8 mouse cellular contexts compared by ENCODE assay signal in the genomic region with DNA sequence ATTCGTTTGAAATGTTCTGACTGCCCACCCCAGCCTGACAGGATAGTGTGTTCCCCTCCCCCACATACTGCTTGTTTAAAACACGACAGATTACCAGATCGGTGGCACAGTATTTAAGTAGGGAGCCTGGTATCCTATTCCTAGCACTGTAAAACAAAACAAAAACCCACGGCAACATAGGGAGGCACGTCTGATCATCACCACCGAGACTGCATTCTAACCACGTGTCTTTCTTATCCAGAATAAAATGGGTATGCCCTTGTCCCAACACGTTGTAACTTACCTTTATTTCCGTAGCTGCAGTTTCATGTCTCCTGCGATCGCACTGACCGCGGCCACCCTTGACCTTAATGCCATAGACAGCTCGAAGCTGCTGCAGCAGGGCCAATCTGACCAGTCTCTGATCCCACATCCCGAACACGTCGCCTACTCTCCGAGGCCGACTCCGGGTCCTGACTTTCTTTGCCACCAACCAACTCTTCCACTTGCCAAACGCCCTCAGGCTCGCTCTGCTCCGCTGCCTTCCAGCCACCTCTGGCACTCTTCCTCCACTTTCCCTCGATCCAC. TPM values are rescaled to one million over a fixed set of nuclear protein-coding genes. Genes with fewer than 3 reads are reported as not detected.
DNase-seq lines count a peak whose midpoint lies in the region; ATAC-seq and TF ChIP-seq lines count a peak whose summit lies in the region.

No protein-coding gene starts in this region.

- H3K4me3 ChIP-seq in neural tube, embryonic 11.5 days (ENCODE audit: low read depth, low read length): peak overlapping the region; percentile 79
- peak overlapping the region; percentile 75 for H3K4me3 ChIP-seq in heart, postnatal 0 days (ENCODE audit: low read depth, low read length)
- H3K4me3 ChIP-seq in liver, embryonic 13.5 days (replicated peaks): peak overlapping the region; percentile 95
- peak overlapping the region; percentile 85 for H3K4me3 ChIP-seq in stomach, embryonic 16.5 days (replicated peaks; ENCODE audit: low read length)

- no peaks in the 10 kb centered on the region for H3K36me3 ChIP-seq in neural tube, embryonic 11.5 days (ENCODE audit: control insufficient read depth, insufficient read depth, low read length)
- H3K36me3 ChIP-seq in heart, postnatal 0 days (replicated peaks; ENCODE audit: control insufficient read depth, insufficient read depth, low read length): peaks cover 19% of the 10 kb centered on the region
- peaks cover 31% of the 10 kb centered on the region for H3K36me3 ChIP-seq in liver, embryonic 13.5 days
- 0 out of 2 replicates have a peak, but pooled peaks cover 8% of the 10 kb centered on the region for H3K36me3 ChIP-seq in stomach, embryonic 16.5 days (ENCODE audit: control insufficient read depth, insufficient read depth, low read length)

- TF ChIP-seq CTCF in heart, postnatal 0 days (IDR thresholded peaks at IDR 0.05; ENCODE audit: low read depth): no peak

- H3K9me3 ChIP-seq in neural tube, embryonic 11.5 days (ENCODE audit: control insufficient read depth, low read length): no peaks in the 10 kb centered on the region
- H3K9me3 ChIP-seq in heart, postnatal 0 days (replicated peaks; ENCODE audit: control insufficient read depth, low read length): no peaks in the 10 kb centered on the region
- no peaks in the 10 kb centered on the region for H3K9me3 ChIP-seq in liver, embryonic 13.5 days (replicated peaks)
- no peaks in the 10 kb centered on the region for H3K9me3 ChIP-seq in stomach, embryonic 16.5 days (replicated peaks; ENCODE audit: control insufficient read depth, low read length)

- H3K27me3 ChIP-seq in neural tube, embryonic 11.5 days (ENCODE audit: control insufficient read depth, insufficient read depth, low read length): no peaks in the 10 kb centered on the region
- H3K27me3 ChIP-seq in heart, postnatal 0 days (ENCODE audit: control insufficient read depth, insufficient read depth, low read length): no peaks in the 10 kb centered on the region
- no peaks in the 10 kb centered on the region for H3K27me3 ChIP-seq in liver, embryonic 13.5 days
- H3K27me3 ChIP-seq in stomach, embryonic 16.5 days (ENCODE audit: control insufficient read depth, insufficient read depth, low read length): no peaks in the 10 kb centered on the region

- TF ChIP-seq EP300 in heart, postnatal 0 days (IDR thresholded peaks at IDR 0.05; ENCODE audit: low read depth): no peak

- WGBS in neural tube, embryonic 11.5 days: under 1% methylated on average over 24 of the region's 24 CpGs
- WGBS in heart, postnatal 0 days: under 1% methylated on average over 24 of the region's 24 CpGs
- 0% methylated on average over 24 of the region's 24 CpGs for WGBS in liver, embryonic 13.5 days (ENCODE audit: insufficient replicate concordance)
- under 1% methylated on average over 24 of the region's 24 CpGs for WGBS in stomach, embryonic 16.5 days

- peak; percentile 13 to 20 for DNase-seq in adrenal gland, adult 18-20 months (ENCODE audit: low spot score in 2 of 2)
- no peak for DNase-seq in adrenal gland, adult (ENCODE audit: inconsistent age in 2 of 2, low spot score in 1 of 2)
- no peak for DNase-seq in neural tube, embryonic 11.5 days (ENCODE audit: low spot score)
- no peak for DNase-seq in neural tube, embryonic 10.5 days (ENCODE audit: extremely low spot score, low spot score)
- DNase-seq in heart, postnatal 0 days (ENCODE audit: low spot score): no peak
- DNase-seq in liver, embryonic 13.5 days: no peak

- H3K27ac ChIP-seq in neural tube, embryonic 11.5 days (ENCODE audit: low read depth, low read length): no peak overlapping the region
- peak overlapping the region; percentile 84 for H3K27ac ChIP-seq in heart, postnatal 0 days (ENCODE audit: low read depth)
- peak overlapping the region; percentile 93 for H3K27ac ChIP-seq in liver, embryonic 13.5 days
- peak overlapping the region; percentile 68 for H3K27ac ChIP-seq in stomach, embryonic 16.5 days (ENCODE audit: low read length)

- H3K4me1 ChIP-seq in neural tube, embryonic 11.5 days (ENCODE audit: control insufficient read depth, insufficient read depth, low read length): peaks cover 16% of the 10 kb centered on the region
- H3K4me1 ChIP-seq in heart, postnatal 0 days (ENCODE audit: control insufficient read depth, insufficient read depth): peaks cover 10% of the 10 kb centered on the region
- H3K4me1 ChIP-seq in liver, embryonic 13.5 days (replicated peaks): peaks cover 25% of the 10 kb centered on the region
- H3K4me1 ChIP-seq in stomach, embryonic 16.5 days (ENCODE audit: control insufficient read depth, insufficient read depth, low read length): peaks cover 30% of the 10 kb centered on the region

- H3K9ac ChIP-seq in neural tube, embryonic 11.5 days (ENCODE audit: low read length): peak overlapping the region; percentile 63
- H3K9ac ChIP-seq in heart, postnatal 0 days (replicated peaks; ENCODE audit: low read depth, low read length): peak overlapping the region; percentile 59
- H3K9ac ChIP-seq in liver, embryonic 13.5 days: peak overlapping the region; percentile 89
- peak overlapping the region; percentile 81 for H3K9ac ChIP-seq in stomach, embryonic 16.5 days (ENCODE audit: low read length)

- peak; percentile 5; the same call in 1 of the 2 replicates for ATAC-seq in neural tube, embryonic 11.5 days (ENCODE audit: insufficient read depth, low FRiP score, low TSS enrichment)
- ATAC-seq in heart, postnatal 0 days (ENCODE audit: insufficient read depth, low read depth): no peak
- ATAC-seq in liver, embryonic 13.5 days (ENCODE audit: low read depth): no peak; the same call in 1 of the 2 replicates
- 0 out of 2 replicates have a peak, but pooled peaks have one; percentile 6 for ATAC-seq in stomach, embryonic 16.5 days (ENCODE audit: insufficient read depth, low FRiP score)
- ATAC-seq in frontal cortex, adult (ENCODE audit: low TSS enrichment): no peak

- peak overlapping the region; percentile 79 for H3K4me2 ChIP-seq in neural tube, embryonic 11.5 days (ENCODE audit: low read depth)
- peak overlapping the region; percentile 75 for H3K4me2 ChIP-seq in heart, postnatal 0 days (ENCODE audit: low read depth, low read length)
- H3K4me2 ChIP-seq in liver, embryonic 13.5 days: peak overlapping the region; percentile 94
- peak overlapping the region; percentile 72 for H3K4me2 ChIP-seq in stomach, embryonic 16.5 days (ENCODE audit: low read depth, low read length)

RNA-seq across cellular contexts. Expression of gene Arhgap11a, which starts 0.7 kb away (rescaled TPM):
- total RNA-seq in adrenal gland, adult 18-20 months (2021): 1 to 10 TPM; 1.6 TPM
- 4.9 and 6.2 TPM in 2 replicates for polyA plus RNA-seq in neural tube, embryonic 11.5 days (2014; fragmentation: Nextera tagmentation; extraction: Ambion mirVana)
- 3.3 and 9.0 TPM in 2 replicates for total RNA-seq in heart, postnatal 0 days (2014; rRNA removed; ENCODE audit: low replicate concordance)
- polyA plus RNA-seq in heart, postnatal 0 days (2015; fragmentation: Nextera tagmentation; extraction: Ambion mirVana): 6.3 and 7.9 TPM in 2 replicates
- polyA plus RNA-seq in liver, embryonic 13.5 days (2015; fragmentation: Nextera tagmentation; extraction: Ambion mirVana): 17.4 and 22.9 TPM in 2 replicates
- 20.8 and 24.1 TPM in 2 replicates for polyA plus RNA-seq in stomach, embryonic 16.5 days (2015; fragmentation: Nextera tagmentation; extraction: Ambion mirVana)

RNA-seq across cellular contexts. Expression of gene Scg5, which starts 18.8 kb away (rescaled TPM):
- total RNA-seq in adrenal gland, adult 18-20 months (2021): 10 to 100 TPM; 44.0 to 57.9 TPM
- polyA plus RNA-seq in neural tube, embryonic 11.5 days (2014; fragmentation: Nextera tagmentation; extraction: Ambion mirVana): 41.0 and 49.4 TPM in 2 replicates
- total RNA-seq in heart, postnatal 0 days (2014; rRNA removed; ENCODE audit: low replicate concordance): 3.4 and 5.0 TPM in 2 replicates
- polyA plus RNA-seq in heart, postnatal 0 days (2015; fragmentation: Nextera tagmentation; extraction: Ambion mirVana): 1.1 and 1.2 TPM in 2 replicates
- polyA plus RNA-seq in liver, embryonic 13.5 days (2015; fragmentation: Nextera tagmentation; extraction: Ambion mirVana): 0.12 and 0.21 TPM in 2 replicates
- 9.6 and 12.6 TPM in 2 replicates for polyA plus RNA-seq in stomach, embryonic 16.5 days (2015; fragmentation: Nextera tagmentation; extraction: Ambion mirVana)

Comparison
In these comparisons a context has a peak if more than half of its experiments do, and no peak if none do; other contexts are left out.
1. DNase-seq: peak in adrenal gland, adult 18-20 months (2 of 2); none in adrenal gland, adult (0 of 2), neural tube, embryonic 11.5 days (single experiment), neural tube, embryonic 10.5 days (single experiment), heart, postnatal 0 days (single experiment) and liver, embryonic 13.5 days (single experiment).
2. ATAC-seq: peak in neural tube, embryonic 11.5 days (single experiment) and stomach, embryonic 16.5 days (single experiment); none in heart, postnatal 0 days (single experiment), liver, embryonic 13.5 days (single experiment) and frontal cortex, adult (single experiment).
3. Peak in every context shown above with its lines, with median percentiles within 50 percentile points of each other: H3K4me2 ChIP-seq, H3K4me3 ChIP-seq and H3K9ac ChIP-seq.